Mouse (Mus musculus) kidney, postnatal 36 days (tissue): Measurements from ENCODE around the gene Kdm4a.
A peak's percentile ranks its signal among the peaks of the same experiment; 100 is the strongest.

ENCODE experiments used
- DNase-seq, 2 experiments: peaks; one replicate each; pipeline ENCODE4 v3.0.0; 2021 to 2022; ENCODE audit warnings: mixed read lengths in 2 of 2

Kdm4a gene

GRCm38 (mm10) chr4:118154889-118155288 is 25.0 kb downstream of the Kdm4a start:
- DNase-seq, result no peak

GRCm38 (mm10) chr4:118152020-118152785 is 27.6 kb downstream of the Kdm4a start:
- DNase-seq, result peak in 1 of 2 experiments; percentile 31

- no peak for DNase-seq
These were observed 29.0 kb downstream of the Kdm4a start for GRCm38 (mm10) chr4:118150804-118151203.

- no peak for DNase-seq
These were observed 29.7 kb downstream of the Kdm4a start for GRCm38 (mm10) chr4:118149956-118150680.

GRCm38 (mm10) chr4:118149055-118149576 is 30.7 kb downstream of the Kdm4a start:
- DNase-seq, result peak; percentile 30 to 51

- DNase-seq, result no peak
These were observed 31.5 kb downstream of the Kdm4a start for GRCm38 (mm10) chr4:118148317-118148687.

GRCm38 (mm10) chr4:118147547-118148316 is 32.1 kb downstream of the Kdm4a start:
- DNase-seq, result peak in 1 of 2 experiments; percentile 41

GRCm38 (mm10) chr4:118147090-118147489 is 32.8 kb downstream of the Kdm4a start:
- no peak for DNase-seq

GRCm38 (mm10) chr4:118144324-118144723 is 35.5 kb downstream of the Kdm4a start:
- no peak for DNase-seq

- DNase-seq, result peak; percentile 82 to 92
These were observed 36.2 kb downstream of the Kdm4a start for GRCm38 (mm10) chr4:118143679-118144078.

- peak; percentile 60 to 77 for DNase-seq
These were observed 38.3 kb downstream of the Kdm4a start for GRCm38 (mm10) chr4:118141511-118141910.

GRCm38 (mm10) chr4:118138891-118139290 is 41.0 kb downstream of the Kdm4a start:
- peak; percentile 92 to 93 for DNase-seq

- no peak for DNase-seq
These were observed 42.0 kb downstream of the Kdm4a start for GRCm38 (mm10) chr4:118137857-118138256.

- no peak for DNase-seq
These were observed 42.5 kb downstream of the Kdm4a start for GRCm38 (mm10) chr4:118137311-118137710.

GRCm38 (mm10) chr4:118135414-118135813 is 44.4 kb downstream of the Kdm4a start:
- DNase-seq, result no peak

GRCm38 (mm10) chr4:118134485-118135365 is 45.1 kb downstream of the Kdm4a start, which contains the start of gene St3gal3:
Gene St3gal3, minus strand, starts transcription at chr4:118134914.
- peak; percentile 97 to 99 for DNase-seq

GRCm38 (mm10) chr4:118131329-118131728 is 48.5 kb downstream of the Kdm4a start:
- no peak for DNase-seq

GRCm38 (mm10) chr4:118123030-118123704 is 56.7 kb downstream of the Kdm4a start:
- DNase-seq, result no peak

GRCm38 (mm10) chr4:118122078-118122477 is 57.8 kb downstream of the Kdm4a start:
- peak; percentile 62 to 67 for DNase-seq

- DNase-seq, result no peak
These were observed 62.3 kb downstream of the Kdm4a start for GRCm38 (mm10) chr4:118117565-118117964.

GRCm38 (mm10) chr4:118116098-118116497 is 63.7 kb downstream of the Kdm4a start:
- no peak for DNase-seq
